Mouse (Mus musculus) limb, embryonic 14.5 days (tissue): Measurements from ENCODE around the gene Kdelr1. TPM values are rescaled to one million over a fixed set of nuclear protein-coding genes. Genes with fewer than 3 reads are reported as not detected.

Source experiments
- ATAC-seq: fragments of 200-750 bp; cut with Nextera tagmentation; 2 replicates; pipeline ENCODE4 v1.8.0; 2017; ENCODE audit warnings: low read depth, moderate number of reproducible peaks, moderate TSS enrichment; ENCODE audit not compliant: low FRiP score
- DNase-seq: peaks from one replicate; pipeline ENCODE4 v3.0.0-alpha.2; 2015; ENCODE audit warnings: low spot score
- H3K27ac ChIP-seq: fragments of 300-500 bp; sonication (generic); replicated peaks from 2 replicates; pipeline ENCODE4 v1.5.1; 2014; ENCODE audit warnings: low read depth, mild to moderate bottlenecking, low read length, moderate library complexity, mixed read lengths
- H3K27me3 ChIP-seq: fragments of 300-500 bp; sonication (generic); 2 replicates; pipeline ENCODE4 v1.6.1; 2014; ENCODE audit warnings: low read length, mixed read lengths; ENCODE audit not compliant: control insufficient read depth, insufficient read depth
- H3K36me3 ChIP-seq: fragments of 300-500 bp; sonication (generic); 2 replicates; pipeline ENCODE4 v1.6.1; 2014; ENCODE audit warnings: mild to moderate bottlenecking, low read length, moderate library complexity, mixed read lengths; ENCODE audit not compliant: control insufficient read depth, insufficient read depth
- H3K4me1 ChIP-seq: fragments of 300-500 bp; sonication (generic); 2 replicates; pipeline ENCODE4 v1.6.1; 2014; ENCODE audit warnings: antibody characterized with exemption, low read length, mixed read lengths; ENCODE audit not compliant: control insufficient read depth, insufficient read depth
- H3K4me2 ChIP-seq: fragments of 300-500 bp; sonication (generic); replicated peaks from 2 replicates; pipeline ENCODE4 v1.6.1; 2014; ENCODE audit warnings: low read depth, mild to moderate bottlenecking, low read length, moderate library complexity; ENCODE audit not compliant: severe bottlenecking
- H3K4me3 ChIP-seq: fragments of 300-500 bp; sonication (generic); replicated peaks from 2 replicates; pipeline ENCODE4 v1.5.1; 2014; ENCODE audit warnings: low read length
- H3K9ac ChIP-seq: fragments of 300-500 bp; sonication (generic); 2 replicates; pipeline ENCODE4 v1.6.1; 2014; ENCODE audit warnings: mild to moderate bottlenecking, low read depth, low read length, moderate library complexity; ENCODE audit not compliant: severe bottlenecking
- H3K9me3 ChIP-seq: fragments of 300-500 bp; sonication (generic); 2 replicates; pipeline ENCODE4 v1.6.1; 2016; ENCODE audit warnings: low read length; ENCODE audit not compliant: control insufficient read depth
- POLR2A ChIP-seq: fragments of 200-500 bp; IDR thresholded peaks from 2 replicates; pipeline ENCODE4 v1.8.0; 2012; ENCODE audit warnings: inconsistent platforms, mild to moderate bottlenecking, moderate library complexity, borderline replicate concordance; ENCODE audit not compliant: insufficient read depth, insufficient read length; ENCODE audit errors: extremely low read depth
- WGBS: fragments of 180-500 bp; shearing (Covaris S2); extraction: QIAGEN DNeasy Blood & Tissue Kit; methylation state at CpG from one replicate; pipeline ENCODE4 v1.1.7; 2014; 5-methylcytosine and 5-hydroxymethylcytosine counted together
- polyA plus RNA-seq, 2 experiments: library from polyadenylated mRNA; depleted of rRNA in 1 of 2; stranded (reverse) in 1 of 2; unstranded in 1 of 2; fragments of >200 nt; fragmentation: Nextera tagmentation in 1 of 2; extraction: Ambion mirVana in 1 of 2; gene quantifications; 2 replicates each; pipeline versions ENCODE4 v1.2.1 to v1.2.3; 2012 to 2014

Kdelr1 gene
- polyA plus RNA-seq, 2 experiments = 163 to 374 TPM

GRCm38 (mm10) chr7:45850661-45851060, 21.9 kb upstream of the Kdelr1 start:
- Histone ChIP-seq H3K9ac (no peak overlapping the region), H3K27ac (no peak overlapping the region), H3K4me2 (no peak overlapping the region), H3K9me3 (no peaks in the 10 kb centered on the region), H3K4me1 (no peaks in the 10 kb centered on the region; the same call in 1 of the 2 replicates), H3K27me3 (no peaks in the 10 kb centered on the region), H3K4me3 (no peak overlapping the region), H3K36me3 (no peaks in the 10 kb centered on the region)
- ATAC-seq = no peak
- TF ChIP-seq POLR2A = no peak
- 64% methylated on average over 3 of the region's 3 CpGs for WGBS
- no peak for DNase-seq

- Histone ChIP-seq H3K9me3 (no peaks in the 10 kb centered on the region), H3K27me3 (0 out of 2 replicates have a peak, but pooled peaks cover 6% of the 10 kb centered on the region)
- no peak for TF ChIP-seq POLR2A
Observed at GRCm38 (mm10) chr7:45853089-45853488, 19.5 kb upstream of the Kdelr1 start.

DNA sequence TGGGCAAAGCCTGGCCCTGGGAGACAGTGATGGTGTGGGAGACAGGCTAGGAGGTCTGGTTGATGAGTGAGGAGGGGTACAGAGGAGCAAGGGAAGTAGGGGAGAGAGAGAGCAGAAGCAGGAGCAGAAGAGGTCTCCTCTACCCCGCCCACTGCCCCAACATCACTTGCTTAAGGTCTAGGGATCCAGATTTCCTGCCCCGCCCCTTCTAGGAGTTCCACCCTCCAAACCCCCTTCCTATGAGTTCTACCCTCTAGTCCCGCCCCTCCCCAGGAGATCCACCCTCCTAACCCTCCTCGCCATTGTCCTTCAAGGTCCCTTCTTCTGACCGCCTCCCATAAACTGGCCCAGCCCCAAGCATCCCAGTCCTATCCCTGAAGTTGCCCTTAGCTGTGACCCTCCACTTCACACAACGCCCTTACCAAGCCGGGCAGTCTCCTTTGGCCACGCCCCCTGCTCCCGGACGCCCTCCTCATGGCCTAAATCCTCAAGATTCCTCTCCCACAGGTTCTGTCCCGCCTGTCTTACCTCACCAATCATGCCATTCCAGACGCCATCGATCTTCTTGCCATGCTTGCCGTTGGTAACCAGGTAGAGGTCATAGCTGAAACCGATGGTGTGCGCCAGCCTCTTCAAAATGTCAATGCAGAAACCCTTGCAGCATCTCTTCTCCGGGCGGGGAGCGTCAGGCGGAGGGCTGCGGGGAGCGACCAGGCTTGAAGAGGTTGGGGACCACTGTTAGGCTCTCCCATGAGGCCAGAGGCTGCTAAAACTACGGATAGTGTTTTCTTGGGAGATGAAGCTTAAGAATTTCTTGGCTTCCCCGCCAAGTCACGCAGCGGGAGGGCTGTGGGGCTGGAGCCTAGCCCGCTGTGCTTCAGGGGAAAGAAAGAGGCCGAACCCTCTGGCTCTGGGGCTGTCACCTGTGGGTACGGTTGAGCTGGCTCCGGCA, 15.3 kb upstream of the Kdelr1 start:
- WGBS = 3% methylated on average over 27 of the region's 30 CpGs
- H3K27me3 ChIP-seq = 0 out of 2 replicates have a peak, but pooled peaks cover 9% of the 10 kb centered on the region
- no peak for TF ChIP-seq POLR2A

More at GRCm38 (mm10) chr7:45853089-45853488, 19.5 kb upstream of the Kdelr1 start:
- no peak overlapping the region for H3K27ac ChIP-seq
- ATAC-seq = no peak
- no peaks in the 10 kb centered on the region for H3K36me3 ChIP-seq
- H3K4me3 ChIP-seq = no peak overlapping the region
- no peak for DNase-seq
- no peak overlapping the region for H3K4me2 ChIP-seq
- WGBS = 83% methylated on average over 12 of the region's 12 CpGs
- H3K4me1 ChIP-seq = peaks cover 6% of the 10 kb centered on the region
- H3K9ac ChIP-seq = no peak overlapping the region

DNA sequence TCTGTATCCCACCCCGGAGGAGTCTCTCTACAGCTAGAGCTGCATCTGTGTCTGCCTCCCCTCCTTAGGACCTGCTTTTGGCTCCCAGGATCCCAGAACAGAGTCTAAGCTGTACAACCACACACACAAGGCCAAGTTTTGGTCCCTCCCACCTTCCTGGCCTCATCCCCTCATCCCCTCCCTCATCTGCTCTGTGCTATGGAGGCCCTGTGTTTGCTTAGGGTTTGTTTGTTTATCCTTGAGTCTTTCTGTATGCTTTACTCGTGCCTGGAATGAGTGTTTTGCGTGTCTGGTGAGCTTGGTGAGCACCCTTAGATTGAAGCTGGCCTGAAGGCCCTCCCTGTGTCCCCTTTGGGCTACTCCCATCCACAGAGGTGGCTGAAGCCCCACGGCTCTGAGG, 13.6 kb upstream of the Kdelr1 start:
- Histone ChIP-seq H3K4me1 (peaks cover 8% of the 10 kb centered on the region; the same call in 1 of the 2 replicates), H3K9me3 (no peaks in the 10 kb centered on the region), H3K9ac (no peak overlapping the region), H3K4me2 (no peak overlapping the region), H3K4me3 (no peak overlapping the region), H3K27ac (no peak overlapping the region), H3K36me3 (no peaks in the 10 kb centered on the region), H3K27me3 (0 out of 2 replicates have a peak, but pooled peaks cover 9% of the 10 kb centered on the region)
- TF ChIP-seq POLR2A = no peak
- DNase-seq (no peak), ATAC-seq (no peak)
- WGBS = 47% methylated on average over 4 of the region's 4 CpGs

More for the DNA sequence above, 15.3 kb upstream of the Kdelr1 start:
- H3K9ac ChIP-seq = peak overlapping the region; percentile 38
- H3K4me3 ChIP-seq = peak overlapping the region; percentile 31
- H3K9me3 ChIP-seq = no peaks in the 10 kb centered on the region
- ATAC-seq = peak; percentile 66
- no peaks in the 10 kb centered on the region for H3K36me3 ChIP-seq
- H3K4me2 ChIP-seq = peak overlapping the region; percentile 48
- peaks cover 8% of the 10 kb centered on the region; the same call in 1 of the 2 replicates for H3K4me1 ChIP-seq
- DNase-seq = no peak
- H3K27ac ChIP-seq = no peak overlapping the region

DNA sequence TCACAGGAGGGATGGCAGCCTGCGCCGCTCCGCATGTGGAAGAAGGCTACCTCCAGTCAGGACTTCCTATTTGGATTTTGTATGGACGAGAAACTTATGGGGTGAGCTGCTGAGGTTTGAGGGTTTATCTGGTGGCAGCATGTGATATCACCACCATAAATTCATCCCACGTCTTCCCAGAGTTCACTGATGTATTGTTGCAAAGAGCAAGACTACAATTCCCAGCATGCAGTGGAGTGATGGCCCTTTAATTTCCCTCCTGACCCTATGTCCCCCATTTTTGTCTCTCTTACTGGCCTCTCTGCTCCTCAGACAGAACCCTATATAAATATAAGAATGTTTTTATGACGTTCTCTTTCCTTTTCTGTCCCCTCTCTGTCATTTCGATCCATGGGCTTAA, 9.8 kb upstream of the Kdelr1 start:
- Histone ChIP-seq H3K9ac (no peak overlapping the region), H3K27me3 (peaks cover 10% of the 10 kb centered on the region; the same call in 1 of the 2 replicates), H3K27ac (no peak overlapping the region), H3K4me3 (no peak overlapping the region), H3K4me1 (peaks cover 9% of the 10 kb centered on the region), H3K4me2 (no peak overlapping the region), H3K36me3 (no peaks in the 10 kb centered on the region), H3K9me3 (no peaks in the 10 kb centered on the region)
- TF ChIP-seq POLR2A = no peak
- ATAC-seq = no peak
- WGBS = 87% methylated on average over 7 of the region's 7 CpGs
- no peak for DNase-seq
